Mouse (Mus musculus): ENCODE measurements around the gene Serpini1. TPM values are rescaled to one million over a fixed set of nuclear protein-coding genes. Genes with fewer than 3 reads are reported as not detected.

The Serpini1 gene
- polyA plus RNA-seq (2015; fragmentation: Nextera tagmentation; extraction: Ambion mirVana) = 8.7 and 9.5 TPM in 2 replicates

DNA sequence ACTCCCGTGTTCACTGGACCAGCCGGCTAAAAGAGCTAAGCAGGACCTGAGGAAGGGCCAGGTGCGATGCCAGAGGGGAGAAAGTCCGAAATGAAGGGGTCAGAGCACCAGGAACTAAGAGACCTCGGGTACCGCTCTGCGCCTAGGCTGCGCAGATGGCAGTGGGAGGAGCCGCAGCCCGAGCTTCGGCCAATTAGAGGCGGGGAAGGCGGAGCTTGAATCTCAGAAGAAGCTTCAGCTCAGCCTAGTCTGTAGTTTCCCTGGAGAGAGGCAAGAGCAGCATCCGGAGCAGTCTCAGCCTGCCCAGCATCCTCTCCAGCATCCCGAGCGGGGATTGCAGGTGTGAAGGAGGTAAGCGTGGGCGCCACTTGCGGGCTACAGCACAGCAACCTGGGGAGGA, at the start of gene Serpini1:
Serpini1 (plus strand) TSS at position 256 of the 400 bp plus-strand sequence.
- peak within 1 kb of the TSS; percentile 83 for H3K4me2 ChIP-seq (replicated peaks; ENCODE audit: low read depth)
- no peaks in the 10 kb centered on the region for H3K9me3 ChIP-seq (ENCODE audit: control insufficient read depth)
- peak within 1 kb of the TSS; percentile 92 for H3K9ac ChIP-seq (ENCODE audit: low read depth, low read length)
- no peak for TF ChIP-seq CTCF (IDR thresholded peaks at IDR 0.05; ENCODE audit: low read depth)
- no peaks in the 10 kb centered on the region for H3K36me3 ChIP-seq (ENCODE audit: control insufficient read depth, insufficient read depth)
- no peaks in the 10 kb centered on the region for H3K27me3 ChIP-seq (replicated peaks; ENCODE audit: control insufficient read depth, insufficient read depth, low read length)
- H3K4me1 ChIP-seq (replicated peaks; ENCODE audit: control insufficient read depth, insufficient read depth, low read length) = peaks cover 3% of the 10 kb centered on the region; the same call in 1 of the 2 replicates
- peak; percentile 91 for ATAC-seq
- peak within 1 kb of the TSS; percentile 91 for H3K27ac ChIP-seq (ENCODE audit: low read depth, low read length)
- peak within 1 kb of the TSS; percentile 98 for H3K4me3 ChIP-seq (ENCODE audit: low read depth, low read length)
- WGBS = 0% methylated on average over 19 of the region's 19 CpGs

DNA sequence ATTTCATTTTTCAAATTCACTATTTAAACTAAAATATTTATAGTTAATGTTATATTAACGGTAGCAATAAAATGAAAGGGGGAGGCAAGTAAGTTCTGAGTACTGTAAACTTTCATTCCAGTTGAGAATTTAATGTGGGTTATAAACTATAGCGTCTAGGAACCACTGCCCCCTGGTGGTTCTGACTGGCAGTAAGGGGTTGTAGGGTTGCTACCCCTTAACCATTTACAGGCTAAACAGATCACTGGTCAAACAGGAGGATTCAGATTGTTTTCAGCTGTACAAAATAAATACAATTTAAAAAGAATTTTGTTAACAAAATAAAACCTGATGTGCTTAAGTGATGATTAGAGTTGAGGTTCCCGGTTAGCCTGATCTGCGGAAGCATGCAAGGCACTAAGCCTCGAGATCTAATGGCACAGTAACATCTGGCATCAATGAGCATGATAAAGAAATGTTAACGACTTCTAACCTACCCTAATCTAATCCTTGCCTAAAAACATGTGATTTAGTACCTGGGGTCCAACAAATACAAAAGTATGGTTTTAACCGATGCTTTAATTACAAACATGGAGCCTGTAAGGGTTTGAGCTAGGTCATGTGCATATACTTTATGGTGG, 39.6 kb upstream of the Serpini1 start:
- peak; percentile 74 for TF ChIP-seq CTCF (IDR thresholded peaks at IDR 0.05; ENCODE audit: low read depth)
- WGBS = 77% methylated on average over 7 of the region's 7 CpGs
- H3K36me3 ChIP-seq (ENCODE audit: control insufficient read depth, insufficient read depth) = peaks cover 22% of the 10 kb centered on the region; the same call in 1 of the 2 replicates
- no peaks in the 10 kb centered on the region for H3K27me3 ChIP-seq (replicated peaks; ENCODE audit: control insufficient read depth, insufficient read depth, low read length)
- no peak overlapping the region for H3K27ac ChIP-seq (ENCODE audit: low read depth, low read length)
- H3K9me3 ChIP-seq (ENCODE audit: control insufficient read depth) = no peaks in the 10 kb centered on the region
- H3K9ac ChIP-seq (ENCODE audit: low read depth, low read length) = no peak overlapping the region
- H3K4me1 ChIP-seq (replicated peaks; ENCODE audit: control insufficient read depth, insufficient read depth, low read length) = 0 out of 2 replicates have a peak, but pooled peaks cover under 1% of the 10 kb centered on the region
- H3K4me2 ChIP-seq (replicated peaks; ENCODE audit: low read depth) = no peak overlapping the region
- ATAC-seq = no peak
- H3K4me3 ChIP-seq (ENCODE audit: low read depth, low read length) = no peak overlapping the region

GRCm38 (mm10) chr3:75521314-75521713, 36.0 kb upstream of the Serpini1 start:
- 87% methylated on average over 2 of the region's 2 CpGs for WGBS
- Histone ChIP-seq H3K9me3 (ENCODE audit: control insufficient read depth) (no peaks in the 10 kb centered on the region), H3K27ac (ENCODE audit: low read depth, low read length) (no peak overlapping the region), H3K9ac (ENCODE audit: low read depth, low read length) (no peak overlapping the region), H3K4me2 (replicated peaks; ENCODE audit: low read depth) (no peak overlapping the region), H3K4me3 (ENCODE audit: low read depth, low read length) (no peak overlapping the region), H3K4me1 (replicated peaks; ENCODE audit: control insufficient read depth, insufficient read depth, low read length) (0 out of 2 replicates have a peak, but pooled peaks cover 4% of the 10 kb centered on the region), H3K36me3 (ENCODE audit: control insufficient read depth, insufficient read depth) (peaks cover 14% of the 10 kb centered on the region; the same call in 1 of the 2 replicates), H3K27me3 (replicated peaks; ENCODE audit: control insufficient read depth, insufficient read depth, low read length) (no peaks in the 10 kb centered on the region)
- TF ChIP-seq CTCF (IDR thresholded peaks at IDR 0.05; ENCODE audit: low read depth) = no peak
- no peak for ATAC-seq

GRCm38 (mm10) chr3:75522527-75522926, 34.8 kb upstream of the Serpini1 start:
- TF ChIP-seq CTCF (IDR thresholded peaks at IDR 0.05; ENCODE audit: low read depth) = no peak
- Histone ChIP-seq H3K36me3 (ENCODE audit: control insufficient read depth, insufficient read depth) (peaks cover 26% of the 10 kb centered on the region), H3K9ac (ENCODE audit: low read depth, low read length) (no peak overlapping the region), H3K4me1 (replicated peaks; ENCODE audit: control insufficient read depth, insufficient read depth, low read length) (0 out of 2 replicates have a peak, but pooled peaks cover 4% of the 10 kb centered on the region), H3K9me3 (ENCODE audit: control insufficient read depth) (no peaks in the 10 kb centered on the region), H3K27me3 (replicated peaks; ENCODE audit: control insufficient read depth, insufficient read depth, low read length) (no peaks in the 10 kb centered on the region), H3K4me2 (replicated peaks; ENCODE audit: low read depth) (no peak overlapping the region), H3K4me3 (ENCODE audit: low read depth, low read length) (no peak overlapping the region), H3K27ac (ENCODE audit: low read depth, low read length) (no peak overlapping the region)
- WGBS = 43% methylated on average over 1 of the region's 1 CpGs
- ATAC-seq = peak; percentile 85

- Histone ChIP-seq H3K36me3 (ENCODE audit: control insufficient read depth, insufficient read depth) (peaks cover 22% of the 10 kb centered on the region), H3K9me3 (ENCODE audit: control insufficient read depth) (no peaks in the 10 kb centered on the region), H3K27ac (ENCODE audit: low read depth, low read length) (no peak overlapping the region), H3K4me1 (replicated peaks; ENCODE audit: control insufficient read depth, insufficient read depth, low read length) (no peaks in the 10 kb centered on the region), H3K9ac (ENCODE audit: low read depth, low read length) (no peak overlapping the region), H3K4me2 (replicated peaks; ENCODE audit: low read depth) (no peak overlapping the region), H3K4me3 (ENCODE audit: low read depth, low read length) (no peak overlapping the region), H3K27me3 (replicated peaks; ENCODE audit: control insufficient read depth, insufficient read depth, low read length) (no peaks in the 10 kb centered on the region)
- TF ChIP-seq CTCF (IDR thresholded peaks at IDR 0.05; ENCODE audit: low read depth) = no peak
- ATAC-seq = no peak
- WGBS = 73% methylated on average over 3 of the region's 3 CpGs
These were observed 26.3 kb upstream of the Serpini1 start for GRCm38 (mm10) chr3:75531074-75531473.

GRCm38 (mm10) chr3:75534045-75534834, 23.1 kb upstream of the Serpini1 start:
- ATAC-seq = no peak
- H3K4me2 ChIP-seq (replicated peaks; ENCODE audit: low read depth) = no peak overlapping the region
- H3K27ac ChIP-seq (ENCODE audit: low read depth, low read length) = no peak overlapping the region

More at GRCm38 (mm10) chr3:75534045-75534834, 23.1 kb upstream of the Serpini1 start:
- Histone ChIP-seq H3K9ac (ENCODE audit: low read depth, low read length) (no peak overlapping the region), H3K4me3 (ENCODE audit: low read depth, low read length) (no peak overlapping the region), H3K27me3 (replicated peaks; ENCODE audit: control insufficient read depth, insufficient read depth, low read length) (no peaks in the 10 kb centered on the region), H3K9me3 (ENCODE audit: control insufficient read depth) (no peaks in the 10 kb centered on the region), H3K4me1 (replicated peaks; ENCODE audit: control insufficient read depth, insufficient read depth, low read length) (no peaks in the 10 kb centered on the region), H3K36me3 (ENCODE audit: control insufficient read depth, insufficient read depth) (peaks cover 10% of the 10 kb centered on the region)
- 49% methylated on average over 3 of the region's 3 CpGs for WGBS
- TF ChIP-seq CTCF (IDR thresholded peaks at IDR 0.05; ENCODE audit: low read depth) = no peak
